Mouse (Mus musculus) forebrain, embryonic 10.5 days (tissue): ENCODE results near the gene Fcrlb. TPM values are rescaled to one million over a fixed set of nuclear protein-coding genes. Genes with fewer than 3 reads are reported as not detected.

Experiments used
- DNase-seq: peaks from one replicate; pipeline ENCODE4 v3.0.0-alpha.2; 2017; ENCODE audit warnings: low spot score; ENCODE audit errors: extremely low spot score
- H3K27ac ChIP-seq: fragments of 300-500 bp; sonication (generic); 2 replicates; pipeline ENCODE4 v1.5.1; 2016; ENCODE audit warnings: mild to moderate bottlenecking
- H3K27me3 ChIP-seq: fragments of 300-500 bp; sonication (generic); 2 replicates; pipeline ENCODE4 v1.6.1; 2016; ENCODE audit warnings: mild to moderate bottlenecking; ENCODE audit not compliant: poor library complexity, severe bottlenecking
- H3K36me3 ChIP-seq: fragments of 300-500 bp; sonication (generic); replicated peaks from 2 replicates; pipeline ENCODE4 v1.6.1; 2016; ENCODE audit warnings: mild to moderate bottlenecking, moderate library complexity
- H3K4me1 ChIP-seq: fragments of 300-500 bp; sonication (generic); 2 replicates; pipeline ENCODE4 v1.6.1; 2016
- H3K4me3 ChIP-seq: fragments of 300-500 bp; sonication (generic); 2 replicates; pipeline ENCODE4 v1.5.1; 2016; ENCODE audit warnings: mild to moderate bottlenecking, moderate library complexity
- H3K9me3 ChIP-seq: fragments of 300-500 bp; sonication (generic); 2 replicates; pipeline ENCODE4 v1.6.1; 2016; ENCODE audit warnings: mild to moderate bottlenecking, moderate library complexity
- whole genome bisulfite sequencing: fragments of 180-500 bp; shearing (Covaris S2); methylation state at CpG from one replicate; pipeline ENCODE4 v1.1.7; 2016; 5-methylcytosine and 5-hydroxymethylcytosine counted together
- polyA plus RNA-seq: library from polyadenylated mRNA; unstranded; fragments of >200 nt; fragmentation: Nextera tagmentation; extraction: Ambion mirVana; gene quantifications from 2 replicates; pipeline ENCODE4 v1.2.1, GENCODE M21; 2016

The Fcrlb gene
- polyA plus RNA-seq, 1 experiment from 2014 or later, result not detected

DNA sequence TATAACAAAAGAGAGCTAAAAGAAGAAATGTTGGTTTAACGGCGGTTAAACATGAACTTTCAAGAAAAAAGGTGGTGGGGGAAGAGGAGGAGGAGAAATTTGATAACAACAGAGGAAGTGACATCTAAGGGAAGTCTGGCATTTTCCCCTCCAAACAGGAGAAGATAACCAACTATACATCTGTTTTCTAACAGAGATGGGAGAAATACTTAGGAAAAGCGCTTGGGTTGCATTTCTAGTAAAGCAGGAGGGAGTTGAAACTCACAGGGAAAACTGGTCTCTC is 50.4 kb downstream of the Fcrlb start:
- H3K36me3 ChIP-seq, result no peaks in the 10 kb centered on the region
- H3K9me3 ChIP-seq, result no peaks in the 10 kb centered on the region
- DNase-seq, result no peak
- H3K4me1 ChIP-seq, result peaks cover 11% of the 10 kb centered on the region
- H3K27me3 ChIP-seq, result no peaks in the 10 kb centered on the region
- no peak overlapping the region for H3K27ac ChIP-seq
- 83% methylated on average over 3 of the region's 3 CpGs for WGBS
- H3K4me3 ChIP-seq, result no peak overlapping the region

GRCm38 (mm10) chr1:170861671-170862434 is 50.9 kb downstream of the Fcrlb start:
- no peaks in the 10 kb centered on the region for H3K36me3 ChIP-seq

GRCm38 (mm10) chr1:170858872-170859271 is 53.9 kb downstream of the Fcrlb start:
- H3K4me3 ChIP-seq, result no peak overlapping the region
- H3K27me3 ChIP-seq, result no peaks in the 10 kb centered on the region
- DNase-seq, result no peak
- no peaks in the 10 kb centered on the region for H3K9me3 ChIP-seq
- H3K27ac ChIP-seq, result no peak overlapping the region
- H3K36me3 ChIP-seq, result no peaks in the 10 kb centered on the region
- WGBS, result 77% methylated on average over 2 of the region's 2 CpGs
- no peaks in the 10 kb centered on the region for H3K4me1 ChIP-seq

More at GRCm38 (mm10) chr1:170861671-170862434, 50.9 kb downstream of the Fcrlb start:
- Histone ChIP-seq H3K9me3 (no peaks in the 10 kb centered on the region), H3K4me1 (peaks cover 7% of the 10 kb centered on the region), H3K4me3 (no peak overlapping the region), H3K27ac (no peak overlapping the region), H3K27me3 (no peaks in the 10 kb centered on the region)
- no peak for DNase-seq
- WGBS, result 89% methylated on average over 13 of the region's 13 CpGs

DNA sequence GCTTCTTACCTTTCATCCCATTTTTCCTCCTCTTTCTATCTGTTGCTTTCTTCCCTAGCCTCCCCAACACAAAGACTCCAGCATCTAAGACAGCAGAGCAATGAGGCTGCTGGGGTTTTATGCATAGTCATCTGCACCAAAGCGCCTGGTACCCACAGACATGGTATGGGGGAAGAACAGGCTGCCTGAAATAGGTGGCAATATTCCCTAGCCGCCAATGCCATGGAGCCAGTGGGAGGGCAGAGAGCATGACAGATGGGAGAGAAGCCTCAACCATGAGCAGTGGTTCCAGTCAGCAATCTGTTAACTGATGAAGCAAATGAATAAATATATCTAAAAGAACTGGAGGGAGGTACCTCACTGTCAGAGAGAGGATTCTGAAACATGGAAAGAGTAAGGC is 55.4 kb downstream of the Fcrlb start:
- WGBS, result 87% methylated on average over 2 of the region's 2 CpGs
- H3K4me1 ChIP-seq, result no peaks in the 10 kb centered on the region
- no peaks in the 10 kb centered on the region for H3K9me3 ChIP-seq
- H3K36me3 ChIP-seq, result no peaks in the 10 kb centered on the region
- H3K4me3 ChIP-seq, result no peak overlapping the region
- DNase-seq, result no peak
- H3K27ac ChIP-seq, result no peak overlapping the region
- H3K27me3 ChIP-seq, result no peaks in the 10 kb centered on the region

Other genes with a start within 250 kb of the Fcrlb start
- gene Atf6, start 45.2 kb downstream of the Fcrlb start, polyA plus RNA-seq, result 7.1 and 8.4 TPM in 2 replicates
- 0.19 and 0.39 TPM in 2 replicates for gene Gm26620, start 27.9 kb downstream of the Fcrlb start, polyA plus RNA-seq
- 30.9 and 33.2 TPM in 2 replicates for gene Dusp12, start 27.4 kb downstream of the Fcrlb start, polyA plus RNA-seq
- not detected in 2 replicates for gene Fcrla, start 14.6 kb upstream of the Fcrlb start, polyA plus RNA-seq
- gene Fcgr2b, start 63.6 kb upstream of the Fcrlb start, polyA plus RNA-seq, result 0.09 TPM in 1 of 2 replicates, not detected in the other
- gene Fcgr4, start 106.0 kb upstream of the Fcrlb start, polyA plus RNA-seq, result 0.11 TPM in 1 of 2 replicates, not detected in the other
- 3.2 and 4.5 TPM in 2 replicates for gene Fcgr3, start 152.0 kb upstream of the Fcrlb start, polyA plus RNA-seq
- gene Cfap126, start 201.0 kb upstream of the Fcrlb start, polyA plus RNA-seq, result 2.2 and 2.8 TPM in 2 replicates
- 266 and 273 TPM in 2 replicates for gene Sdhc, start 237.7 kb upstream of the Fcrlb start, polyA plus RNA-seq
- gene Mpz, start 237.8 kb upstream of the Fcrlb start, polyA plus RNA-seq, result 0.16 and 0.22 TPM in 2 replicates